Mouse (Mus musculus): ENCODE data around the gene 4930548H24Rik. TPM values are rescaled to one million over a fixed set of nuclear protein-coding genes. Genes with fewer than 3 reads are reported as not detected.
A peak's percentile ranks its signal among the peaks of the same experiment; 100 is the strongest.

The 4930548H24Rik gene
- polyA plus RNA-seq (2016; fragmentation: Nextera tagmentation; extraction: Ambion mirVana): 0.13 and 0.20 TPM in 2 replicates

DNA sequence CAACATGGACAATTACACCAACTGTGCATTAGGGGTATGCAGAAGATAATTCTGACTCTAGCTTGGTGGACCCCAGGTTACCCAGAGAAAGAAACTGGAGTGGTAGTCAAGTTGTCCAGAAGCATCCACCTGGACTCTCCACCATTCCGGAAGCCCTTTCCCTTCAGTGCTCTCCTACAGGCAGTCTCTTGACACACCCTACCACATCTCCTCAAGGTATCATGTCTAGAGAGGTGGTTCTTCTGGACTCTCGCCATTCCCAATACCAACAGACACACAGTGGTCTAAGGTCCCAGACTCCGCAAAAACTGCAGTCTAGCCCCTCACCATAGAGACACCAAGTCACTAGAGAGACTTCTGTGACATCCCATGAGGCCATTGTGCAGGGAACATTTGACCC lies at the start of gene 4930548H24Rik:
TSS of gene 4930548H24Rik (plus strand) at position 301 of the 400 bp plus-strand sequence.
- H3K4me1 ChIP-seq: no peaks in the 10 kb centered on the region
- no peak within 1 kb of the TSS for H3K4me2 ChIP-seq (replicated peaks)
- no peak within 1 kb of the TSS for H3K4me3 ChIP-seq
- no peaks in the 10 kb centered on the region for H3K9me3 ChIP-seq
- no peak for ATAC-seq (ENCODE audit: insufficient number of reproducible peaks, insufficient read depth, low FRiP score, low TSS enrichment)
- no peak within 1 kb of the TSS for H3K27ac ChIP-seq
- H3K36me3 ChIP-seq: peaks cover 29% of the 10 kb centered on the region
- 92% methylated on average over 3 of the region's 3 CpGs for WGBS
- no peaks in the 10 kb centered on the region for H3K27me3 ChIP-seq
- H3K9ac ChIP-seq: no peak within 1 kb of the TSS

DNA sequence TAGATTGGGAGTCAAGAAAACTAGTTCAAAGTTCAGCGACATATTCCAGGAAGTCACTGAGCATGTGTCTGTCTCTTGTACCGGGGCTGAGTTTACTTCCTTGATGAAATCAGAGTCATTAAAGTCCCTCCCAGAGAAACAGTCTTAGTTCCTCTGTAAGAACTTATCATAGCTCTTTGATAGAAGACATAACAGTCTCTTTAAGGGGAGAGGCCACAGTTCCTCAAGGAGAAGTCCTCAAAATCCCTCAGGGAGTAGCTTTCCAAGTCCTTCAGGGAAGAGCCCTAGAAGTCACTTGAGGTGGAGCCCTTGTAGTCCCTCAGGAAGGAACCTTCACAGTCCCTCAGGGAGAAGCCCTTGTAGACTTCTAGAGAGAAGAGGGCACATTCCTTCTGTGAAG lies 34.2 kb upstream of the 4930548H24Rik start:
- no peaks in the 10 kb centered on the region for H3K27me3 ChIP-seq
- no peak overlapping the region for H3K9ac ChIP-seq
- peaks cover 10% of the 10 kb centered on the region; the same call in 1 of the 2 replicates for H3K4me1 ChIP-seq
- H3K4me2 ChIP-seq (replicated peaks): no peak overlapping the region
- no peak for ATAC-seq (ENCODE audit: insufficient number of reproducible peaks, insufficient read depth, low FRiP score, low TSS enrichment)
- H3K36me3 ChIP-seq: no peaks in the 10 kb centered on the region
- no peaks in the 10 kb centered on the region for H3K9me3 ChIP-seq
- WGBS: 87% methylated on average over 2 of the region's 2 CpGs
- no peak overlapping the region; the same call in 1 of the 2 replicates for H3K4me3 ChIP-seq
- H3K27ac ChIP-seq: no peak overlapping the region

DNA sequence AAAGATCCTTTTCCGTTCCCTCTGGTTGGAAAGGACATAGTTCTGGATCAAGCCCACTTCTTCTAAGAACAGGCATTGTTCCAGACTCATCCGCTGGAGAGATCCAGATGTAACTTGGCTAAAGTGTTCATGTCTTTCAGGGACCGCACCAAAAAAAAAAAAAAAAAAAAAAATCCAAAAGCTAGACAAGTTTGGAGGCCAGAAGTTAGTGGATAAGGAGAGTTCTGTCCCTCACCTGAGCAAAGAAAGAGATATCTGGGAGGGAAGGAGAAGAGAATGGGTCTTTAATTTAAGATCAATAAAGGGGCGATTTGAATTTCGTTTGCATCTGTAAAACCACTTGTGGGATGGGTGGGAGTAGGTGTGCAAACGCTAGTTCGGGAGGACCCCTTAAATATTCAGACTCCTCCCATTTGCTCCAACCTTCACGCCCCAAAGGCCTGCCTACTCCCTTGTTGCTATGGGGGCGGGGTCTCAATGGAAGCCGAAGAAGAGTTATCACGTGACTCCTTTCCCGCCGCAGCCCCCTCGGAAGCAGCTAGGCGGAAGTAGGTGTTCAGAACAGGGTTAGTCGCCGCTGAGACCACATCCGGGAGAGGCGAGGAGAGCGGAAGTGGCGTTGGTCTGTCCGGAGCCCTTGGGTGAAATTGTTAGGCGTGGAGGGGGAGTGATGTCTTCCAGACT lies 33.5 kb upstream of the 4930548H24Rik start, which contains the start of gene Zfp512:
TSS of gene Zfp512 (plus strand) at position 554 of the 684 bp plus-strand sequence.
- Histone ChIP-seq H3K9ac (peak within 1 kb of the TSS; percentile 73), H3K27me3 (no peaks in the 10 kb centered on the region), H3K4me3 (peak within 1 kb of the TSS; percentile 55), H3K4me2 (replicated peaks) (peak within 1 kb of the TSS; percentile 78), H3K9me3 (no peaks in the 10 kb centered on the region), H3K36me3 (no peaks in the 10 kb centered on the region), H3K4me1 (peaks cover 10% of the 10 kb centered on the region; the same call in 1 of the 2 replicates), H3K27ac (no peak within 1 kb of the TSS)
- 6% methylated on average over 23 of the region's 23 CpGs for WGBS
- peak; percentile 99 for ATAC-seq (ENCODE audit: insufficient number of reproducible peaks, insufficient read depth, low FRiP score, low TSS enrichment)

DNA sequence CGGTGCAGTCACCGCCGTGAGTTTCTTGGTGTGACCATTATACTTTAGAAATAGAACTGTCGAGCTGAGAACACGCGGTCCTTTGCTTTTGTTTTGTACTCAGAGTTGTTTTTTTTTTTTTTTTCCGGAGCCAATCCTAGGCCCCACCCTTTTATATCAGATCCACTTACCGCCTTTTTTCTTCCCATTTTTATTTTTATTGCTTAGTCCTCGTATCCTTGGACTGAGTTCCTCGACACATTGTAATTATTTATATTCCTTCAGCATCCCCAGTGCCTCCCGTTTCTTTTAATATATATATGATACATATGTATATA lies 33.0 kb upstream of the 4930548H24Rik start:
- H3K9ac ChIP-seq: peak overlapping the region; percentile 73
- no peak for ATAC-seq (ENCODE audit: insufficient number of reproducible peaks, insufficient read depth, low FRiP score, low TSS enrichment)
- no peaks in the 10 kb centered on the region for H3K9me3 ChIP-seq
- peak overlapping the region; percentile 78 for H3K4me2 ChIP-seq (replicated peaks)
- no peaks in the 10 kb centered on the region for H3K27me3 ChIP-seq
- WGBS: under 1% methylated on average over 11 of the region's 11 CpGs
- peak overlapping the region; percentile 55 for H3K4me3 ChIP-seq
- H3K27ac ChIP-seq: no peak overlapping the region
- H3K4me1 ChIP-seq: peaks cover 10% of the 10 kb centered on the region; the same call in 1 of the 2 replicates
- no peaks in the 10 kb centered on the region for H3K36me3 ChIP-seq

DNA sequence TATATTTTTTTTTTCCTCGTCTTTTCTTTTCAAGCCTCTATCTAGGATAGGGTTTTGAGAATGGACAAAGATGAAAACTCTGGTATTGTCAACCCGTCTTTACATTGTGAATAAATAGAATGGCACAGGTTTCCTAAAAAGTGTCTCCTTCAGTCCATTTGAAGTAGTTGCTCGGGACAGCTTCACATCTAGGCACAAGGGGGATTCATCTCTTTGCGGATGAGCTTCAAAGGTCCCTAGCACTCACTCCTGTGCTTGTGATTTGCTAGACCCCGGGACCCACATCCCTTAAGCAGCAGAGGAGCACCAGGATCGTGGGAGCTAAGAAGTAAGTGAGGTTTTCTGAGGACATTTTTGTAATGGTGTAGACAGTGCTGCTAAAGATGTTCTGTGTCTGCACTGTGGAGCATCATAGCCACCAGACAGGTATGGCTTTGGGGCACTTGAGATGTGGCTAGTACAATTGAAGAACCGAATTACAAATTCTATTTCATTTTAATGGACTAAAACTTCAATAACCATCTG lies 32.6 kb upstream of the 4930548H24Rik start:
- Histone ChIP-seq H3K4me3 (peak overlapping the region; percentile 55), H3K4me2 (replicated peaks) (peak overlapping the region; percentile 78), H3K9ac (peak overlapping the region; percentile 73), H3K27ac (no peak overlapping the region), H3K36me3 (no peaks in the 10 kb centered on the region), H3K27me3 (no peaks in the 10 kb centered on the region), H3K9me3 (no peaks in the 10 kb centered on the region), H3K4me1 (peaks cover 10% of the 10 kb centered on the region; the same call in 1 of the 2 replicates)
- 14% methylated on average over 7 of the region's 7 CpGs for WGBS
- ATAC-seq (ENCODE audit: insufficient number of reproducible peaks, insufficient read depth, low FRiP score, low TSS enrichment): no peak

DNA sequence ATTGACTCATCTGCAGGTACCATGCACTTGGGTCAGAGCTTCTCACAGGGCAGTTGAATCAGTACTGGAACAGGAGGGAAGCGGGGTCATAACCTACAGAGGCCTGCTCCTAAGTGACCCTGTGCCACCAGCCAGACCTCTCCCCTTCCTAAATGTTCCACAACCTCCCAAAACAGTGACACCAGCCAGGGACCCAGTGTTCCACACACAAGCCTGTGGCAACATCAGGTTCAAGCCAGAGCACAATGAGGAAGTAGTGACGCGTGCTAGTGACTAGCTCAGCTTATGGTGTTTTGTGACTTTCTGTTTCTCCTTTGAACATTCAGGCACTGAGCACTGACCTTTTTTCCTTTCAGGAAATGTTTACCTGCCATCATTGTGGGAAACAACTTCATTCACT lies 17.7 kb upstream of the 4930548H24Rik start:
- Histone ChIP-seq H3K4me1 (no peaks in the 10 kb centered on the region), H3K4me2 (replicated peaks) (no peak overlapping the region), H3K27me3 (no peaks in the 10 kb centered on the region), H3K9me3 (no peaks in the 10 kb centered on the region), H3K4me3 (no peak overlapping the region), H3K27ac (no peak overlapping the region), H3K36me3 (peaks cover 65% of the 10 kb centered on the region), H3K9ac (no peak overlapping the region)
- WGBS: 89% methylated on average over 3 of the region's 3 CpGs
- no peak for ATAC-seq (ENCODE audit: insufficient number of reproducible peaks, insufficient read depth, low FRiP score, low TSS enrichment)

DNA sequence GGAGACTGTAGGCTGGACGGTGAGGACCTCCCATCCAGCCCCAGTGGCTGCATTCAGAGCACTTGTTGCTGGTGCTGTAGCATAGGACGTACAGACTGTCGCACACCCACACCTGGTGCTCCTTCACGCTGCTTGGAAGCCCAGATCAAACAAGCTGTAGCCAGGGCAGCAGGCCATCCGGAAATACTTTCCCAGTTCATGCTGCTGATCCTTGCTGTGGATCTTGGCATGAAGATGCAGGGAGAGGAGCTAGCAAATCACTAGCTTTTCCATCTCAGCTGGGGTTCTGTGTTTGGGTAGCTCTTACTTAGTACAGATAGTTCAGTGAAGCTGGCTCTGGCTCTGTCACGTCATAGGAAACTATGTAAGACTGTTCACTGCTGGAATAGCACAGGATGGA lies 15.8 kb upstream of the 4930548H24Rik start:
- H3K36me3 ChIP-seq: peaks cover 84% of the 10 kb centered on the region
- no peaks in the 10 kb centered on the region for H3K9me3 ChIP-seq
- H3K27me3 ChIP-seq: no peaks in the 10 kb centered on the region
- WGBS: 90% methylated on average over 6 of the region's 6 CpGs
- H3K4me1 ChIP-seq: no peaks in the 10 kb centered on the region
- no peak overlapping the region for H3K4me2 ChIP-seq (replicated peaks)
- H3K4me3 ChIP-seq: no peak overlapping the region
- ATAC-seq (ENCODE audit: insufficient number of reproducible peaks, insufficient read depth, low FRiP score, low TSS enrichment): no peak
- no peak overlapping the region for H3K9ac ChIP-seq
- H3K27ac ChIP-seq: no peak overlapping the region

DNA sequence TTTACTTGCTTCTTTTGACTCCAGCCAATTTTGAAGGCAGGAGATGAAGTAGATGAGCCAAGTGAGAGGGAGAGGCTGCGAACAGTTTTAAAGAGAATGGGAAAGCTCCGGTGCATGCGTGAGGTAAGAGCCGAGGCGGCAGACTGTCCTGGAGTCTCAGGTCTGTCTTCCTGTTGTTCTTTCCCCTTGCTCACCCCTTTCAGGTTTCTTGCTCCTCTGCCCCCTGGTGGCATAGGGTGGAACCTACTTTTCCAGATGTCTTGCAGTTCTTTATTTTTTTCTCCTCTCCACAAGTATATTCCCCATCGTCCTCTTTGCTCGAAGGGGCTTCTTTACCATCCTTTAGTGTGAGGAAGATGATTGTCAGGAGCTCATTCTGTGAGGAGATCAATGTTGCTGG lies 15.2 kb upstream of the 4930548H24Rik start:
- H3K36me3 ChIP-seq: peaks cover 89% of the 10 kb centered on the region
- no peak overlapping the region for H3K27ac ChIP-seq
- no peak overlapping the region for H3K9ac ChIP-seq
- ATAC-seq (ENCODE audit: insufficient number of reproducible peaks, insufficient read depth, low FRiP score, low TSS enrichment): no peak
- WGBS: 64% methylated on average over 7 of the region's 7 CpGs
- no peak overlapping the region for H3K4me2 ChIP-seq (replicated peaks)
- H3K4me3 ChIP-seq: no peak overlapping the region
- no peaks in the 10 kb centered on the region for H3K4me1 ChIP-seq
- no peaks in the 10 kb centered on the region for H3K27me3 ChIP-seq
- H3K9me3 ChIP-seq: no peaks in the 10 kb centered on the region

DNA sequence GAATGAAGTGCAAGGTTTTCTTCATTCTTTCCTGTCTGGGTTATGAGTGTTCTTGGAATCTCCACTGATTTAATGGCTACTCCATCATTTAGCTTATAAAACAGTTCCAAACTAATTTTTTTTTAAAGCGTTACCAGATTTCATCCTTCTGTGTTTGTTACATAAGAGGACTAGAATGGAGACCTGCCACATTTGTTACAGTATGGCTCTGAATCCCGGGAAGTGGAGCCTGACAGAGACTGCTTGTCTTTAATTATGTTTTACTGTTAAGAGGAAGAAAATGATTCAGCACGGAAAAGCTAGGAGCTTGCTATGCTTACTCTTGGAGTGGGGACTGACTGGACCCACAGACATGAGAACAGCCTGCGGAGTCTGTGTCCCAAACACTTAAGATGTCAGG lies 5.0 kb upstream of the 4930548H24Rik start:
- no peak overlapping the region for H3K9ac ChIP-seq
- ATAC-seq (ENCODE audit: insufficient number of reproducible peaks, insufficient read depth, low FRiP score, low TSS enrichment): no peak
- H3K4me2 ChIP-seq (replicated peaks): no peak overlapping the region
- H3K27ac ChIP-seq: no peak overlapping the region
- 95% methylated on average over 4 of the region's 4 CpGs for WGBS
- no peaks in the 10 kb centered on the region for H3K27me3 ChIP-seq
- H3K4me3 ChIP-seq: no peak overlapping the region
- no peaks in the 10 kb centered on the region for H3K9me3 ChIP-seq
- peaks cover 71% of the 10 kb centered on the region for H3K36me3 ChIP-seq
- H3K4me1 ChIP-seq: no peaks in the 10 kb centered on the region

DNA sequence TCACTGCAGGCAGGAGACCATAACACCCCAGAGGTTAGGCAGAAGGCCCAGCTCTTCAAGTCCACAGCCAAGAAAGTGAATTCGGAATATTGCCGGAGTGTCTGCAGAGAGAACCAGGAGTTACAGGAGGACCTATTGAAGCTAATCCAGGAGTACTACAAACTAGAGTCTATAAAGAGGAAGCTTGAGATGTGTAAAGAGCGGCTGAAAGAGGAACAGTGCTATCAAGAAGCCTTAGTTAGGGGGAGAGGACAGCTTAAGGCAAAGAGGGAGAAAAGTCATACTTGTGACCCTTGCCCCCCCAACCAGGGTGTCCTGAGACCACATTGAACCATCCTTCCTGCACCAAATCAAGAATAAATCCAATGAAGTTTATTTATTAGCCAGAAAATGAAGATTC lies 2.3 kb downstream of the 4930548H24Rik start:
- Histone ChIP-seq H3K4me3 (no peak overlapping the region), H3K27ac (no peak overlapping the region), H3K36me3 (peaks cover 11% of the 10 kb centered on the region), H3K4me1 (no peaks in the 10 kb centered on the region), H3K9ac (no peak overlapping the region), H3K4me2 (replicated peaks) (no peak overlapping the region), H3K27me3 (no peaks in the 10 kb centered on the region), H3K9me3 (no peaks in the 10 kb centered on the region)
- no peak for ATAC-seq (ENCODE audit: insufficient number of reproducible peaks, insufficient read depth, low FRiP score, low TSS enrichment)
- 94% methylated on average over 3 of the region's 3 CpGs for WGBS

DNA sequence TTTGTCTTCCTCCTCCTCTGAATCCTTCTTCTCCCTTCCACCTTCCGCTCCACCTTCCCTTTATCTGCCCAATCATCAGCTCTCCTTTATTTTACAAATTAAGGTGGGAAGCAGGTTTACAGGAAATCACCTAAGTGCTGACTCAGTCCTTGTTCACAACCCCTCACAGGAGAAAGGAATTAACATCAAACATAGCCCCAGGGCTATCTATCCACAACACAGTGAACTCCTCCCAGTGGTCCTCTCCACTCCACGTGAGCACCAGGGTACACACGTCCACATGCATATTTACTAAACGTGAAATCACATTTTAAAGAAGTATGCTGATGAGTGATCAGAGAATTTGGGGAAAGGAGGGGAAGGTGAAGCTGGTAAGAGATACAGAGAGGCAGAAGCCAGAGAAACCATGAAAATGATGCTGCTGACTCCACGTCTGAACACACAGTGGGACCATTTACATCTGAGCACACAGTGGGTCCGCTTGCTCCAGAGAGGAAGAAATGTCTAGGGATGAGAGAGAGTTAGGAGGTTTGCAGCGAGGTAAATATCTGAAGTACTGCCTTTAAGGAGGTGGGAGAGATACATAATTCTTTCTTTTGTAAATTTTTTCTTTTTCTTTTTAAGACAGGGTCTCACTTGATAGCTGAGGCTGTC lies 3.7 kb downstream of the 4930548H24Rik start:
- no peak for ATAC-seq (ENCODE audit: insufficient number of reproducible peaks, insufficient read depth, low FRiP score, low TSS enrichment)
- H3K27me3 ChIP-seq: no peaks in the 10 kb centered on the region

DNA sequence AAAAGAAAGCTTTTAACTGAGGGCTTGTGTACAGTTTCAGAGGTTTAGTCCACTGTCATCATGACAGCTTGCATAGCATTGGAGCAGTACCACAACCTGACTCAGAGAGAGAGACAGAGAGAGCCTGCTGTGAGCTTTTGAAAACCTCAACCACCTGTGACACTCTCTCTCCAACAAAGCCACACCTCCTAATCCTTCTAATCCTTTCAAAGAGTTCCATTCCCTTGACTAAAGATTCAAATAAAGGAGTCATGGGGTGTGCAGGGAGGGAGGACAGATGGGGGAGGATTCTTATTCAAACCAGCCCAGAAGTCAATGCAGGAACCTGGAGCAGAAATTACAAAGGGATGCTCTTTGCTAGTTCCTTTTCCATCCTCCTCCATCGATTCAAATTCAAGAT lies 6.5 kb downstream of the 4930548H24Rik start:
- Histone ChIP-seq H3K9ac (no peak overlapping the region), H3K4me1 (peaks cover 8% of the 10 kb centered on the region; the same call in 1 of the 2 replicates), H3K27ac (no peak overlapping the region), H3K4me2 (replicated peaks) (no peak overlapping the region), H3K36me3 (peaks cover 10% of the 10 kb centered on the region), H3K9me3 (no peaks in the 10 kb centered on the region), H3K27me3 (no peaks in the 10 kb centered on the region), H3K4me3 (no peak overlapping the region)
- 62% methylated on average over 1 of the region's 1 CpGs for WGBS
- ATAC-seq (ENCODE audit: insufficient number of reproducible peaks, insufficient read depth, low FRiP score, low TSS enrichment): no peak

More for the DNA sequence above, 3.7 kb downstream of the 4930548H24Rik start:
- Histone ChIP-seq H3K27ac (no peak overlapping the region), H3K9ac (no peak overlapping the region), H3K4me1 (no peaks in the 10 kb centered on the region), H3K36me3 (peaks cover 6% of the 10 kb centered on the region), H3K4me3 (no peak overlapping the region), H3K9me3 (no peaks in the 10 kb centered on the region), H3K4me2 (replicated peaks) (no peak overlapping the region)
- WGBS: 65% methylated on average over 7 of the region's 7 CpGs
